Mouse (Mus musculus): Measurements from ENCODE around the gene Ddx39b.

DNA sequence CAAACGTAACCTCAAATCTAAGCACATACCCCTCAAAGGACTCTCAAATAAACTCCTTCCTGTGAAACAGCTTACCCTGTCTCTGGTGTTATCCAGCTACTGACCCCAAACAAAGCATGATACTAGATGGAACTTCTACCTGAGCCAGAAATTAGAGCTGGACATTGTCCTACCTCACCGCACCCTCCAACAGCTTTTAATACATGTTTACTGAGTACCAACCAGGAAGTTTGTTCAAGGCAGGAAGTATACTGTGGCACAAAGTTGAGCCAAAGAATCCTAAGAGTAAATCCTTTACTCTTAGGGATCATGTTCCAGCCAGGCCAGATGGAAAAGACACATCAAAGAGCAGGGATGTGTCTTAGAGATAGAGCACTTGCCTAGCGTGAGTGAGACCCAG lies 31.0 kb upstream of the Ddx39b start:
- TF ChIP-seq CTCF (IDR thresholded peaks at IDR 0.05; ENCODE audit: low read depth, low read length) (no peak), POLR2A (IDR thresholded peaks at IDR 0.05; ENCODE audit: extremely low read depth, insufficient read depth, low read length) (no peak)
